9 mouse cellular contexts compared by ENCODE assay signal in genomic region chr1:136212803-136213202, GRCm38 (mm10). TPM values are rescaled to one million over a fixed set of nuclear protein-coding genes. Genes with fewer than 3 reads are reported as not detected.
DNase-seq lines count a peak whose midpoint lies in the region; ATAC-seq and TF ChIP-seq lines count a peak whose summit lies in the region.
"Had no signal": no experiment of that assay in that cellular context is flagged by ENCODE, and none has a peak within 500 bp of the region (broad histone marks: within the 10 kb centered on the region; RNA-seq: fewer than 3 reads in every experiment).

Gene Mroh3, minus strand, starts transcription at chr1:136212828.

- peak; percentile 49 for DNase-seq in adrenal gland, postnatal 14 days
- no peak for DNase-seq in adrenal gland, adult 18-20 months (ENCODE audit: low spot score in 2 of 2)
- peak; percentile 39 for DNase-seq in right cerebral cortex, postnatal 4 days
- no peak for DNase-seq in right cerebral cortex, adult 18-20 months
- DNase-seq in lung, postnatal 0 days (ENCODE audit: low spot score) = peak; percentile 70
- DNase-seq in urinary bladder, adult 2 months (ENCODE audit: low spot score) = no peak

- no peaks in the 10 kb centered on the region for H3K27me3 ChIP-seq in lung, postnatal 0 days (replicated peaks; ENCODE audit: insufficient read depth, low read length)
- H3K27me3 ChIP-seq in small intestine, adult 2 months (ENCODE audit: control insufficient read depth, insufficient read depth, low read length) = no peaks in the 10 kb centered on the region

- peak; percentile 78 for TF ChIP-seq CTCF in lung, postnatal 0 days (IDR thresholded peaks at IDR 0.05)
- TF ChIP-seq CTCF in small intestine, adult 2 months (IDR thresholded peaks at IDR 0.05; ENCODE audit: extremely low read depth, insufficient read length, insufficient replicate concordance, low read depth, low read length) = peak; percentile 60; the same call in 1 of the 2 replicates

- peak; percentile 65 for ATAC-seq in granulocyte monocyte progenitor cell, adult 5-6 weeks (replicated peaks; ENCODE audit: poor library complexity, severe bottlenecking)
- peak; percentile 57; the same call in 1 of the 2 replicates for ATAC-seq in lung, postnatal 0 days

- H3K9me3 ChIP-seq in lung, postnatal 0 days (ENCODE audit: low read length) = no peaks in the 10 kb centered on the region
- H3K9me3 ChIP-seq: megakaryocyte, embryonic 14.5 days had no signal

- H3K4me2 ChIP-seq in lung, postnatal 0 days (replicated peaks; ENCODE audit: low read depth, low read length) = no peak within 1 kb of the TSS

- H3K4me3 ChIP-seq in lung, postnatal 0 days (ENCODE audit: low read depth, low read length) = no peak within 1 kb of the TSS
- H3K4me3 ChIP-seq in small intestine, adult 2 months (ENCODE audit: low read depth, low read length) = no peak within 1 kb of the TSS
- H3K4me3 ChIP-seq: megakaryocyte, embryonic 14.5 days had no signal

- H3K36me3 ChIP-seq in lung, postnatal 0 days (ENCODE audit: insufficient read depth, low read length) = no peaks in the 10 kb centered on the region
- H3K36me3 ChIP-seq in small intestine, adult 2 months (ENCODE audit: control insufficient read depth, insufficient read depth, low read length) = peaks cover 48% of the 10 kb centered on the region

- H3K9ac ChIP-seq in lung, postnatal 0 days (replicated peaks; ENCODE audit: low read depth) = no peak within 1 kb of the TSS

- H3K4me1 ChIP-seq in lung, postnatal 0 days (ENCODE audit: insufficient read depth, low read depth, low read length) = no peaks in the 10 kb centered on the region
- no peaks in the 10 kb centered on the region for H3K4me1 ChIP-seq in small intestine, adult 2 months (ENCODE audit: control insufficient read depth, insufficient read depth, insufficient read length, low read length)
- H3K4me1 ChIP-seq: megakaryocyte, embryonic 14.5 days had no signal

- TF ChIP-seq EP300 in lung, postnatal 0 days (IDR thresholded peaks at IDR 0.05) = no peak

- no peak for TF ChIP-seq POLR2A in small intestine, adult 2 months (IDR thresholded peaks at IDR 0.05; ENCODE audit: low read depth, low read length)

- 45% methylated on average over 3 of the region's 3 CpGs for WGBS in lung, postnatal 0 days
- WGBS in small intestine, adult 2 months = 66% methylated on average over 3 of the region's 3 CpGs

- H3K27ac ChIP-seq in lung, postnatal 0 days (ENCODE audit: low read length) = no peak within 1 kb of the TSS
- no peak within 1 kb of the TSS for H3K27ac ChIP-seq in small intestine, adult 2 months (ENCODE audit: insufficient read depth, low read depth, low read length)

RNA-seq across cellular contexts. Expression of gene Mroh3, which starts in this region (rescaled TPM):
- not detected in 2 replicates for total RNA-seq in adrenal gland, postnatal 14 days (2021)
- total RNA-seq in adrenal gland, adult 18-20 months (2021) = not detected
- not detected in 2 replicates for total RNA-seq in granulocyte monocyte progenitor cell, adult 5-6 weeks (2014; fragmentation: Nextera tagmentation)
- total RNA-seq in granulocyte monocyte progenitor cell, adult 5-6 weeks (2017) = not detected in 2 replicates
- 0.18 TPM in 1 of 2 replicates, not detected in the other for polyA plus RNA-seq in lung, postnatal 0 days (2015; fragmentation: Nextera tagmentation; extraction: Ambion mirVana)
- 1.1 and 2.2 TPM in 2 replicates for polyA plus RNA-seq in small intestine, adult 2 months (2012; rRNA removed)
- polyA plus RNA-seq in urinary bladder, adult 2 months (2012; rRNA removed) = 2.0 and 3.1 TPM in 2 replicates

Comparison
In these comparisons a context has a peak if more than half of its experiments do, and no peak if none do; other contexts are left out.
1. Peak in DNase-seq in adrenal gland, postnatal 14 days; RNA of the gene not detected or under 1 TPM.
2. Peak in ATAC-seq in granulocyte monocyte progenitor cell, adult 5-6 weeks; RNA of the gene not detected or under 1 TPM.
3. Peak in DNase-seq and ATAC-seq in lung, postnatal 0 days; RNA of the gene not detected or under 1 TPM.